Mouse (Mus musculus) ovary, postnatal 14 days (tissue): Measurements from ENCODE around the gene Pax3.

ENCODE experiments used
- DNase-seq: peaks from one replicate; pipeline ENCODE4 v3.0.0; 2022; ENCODE audit warnings: low spot score

Gene Pax3

DNA sequence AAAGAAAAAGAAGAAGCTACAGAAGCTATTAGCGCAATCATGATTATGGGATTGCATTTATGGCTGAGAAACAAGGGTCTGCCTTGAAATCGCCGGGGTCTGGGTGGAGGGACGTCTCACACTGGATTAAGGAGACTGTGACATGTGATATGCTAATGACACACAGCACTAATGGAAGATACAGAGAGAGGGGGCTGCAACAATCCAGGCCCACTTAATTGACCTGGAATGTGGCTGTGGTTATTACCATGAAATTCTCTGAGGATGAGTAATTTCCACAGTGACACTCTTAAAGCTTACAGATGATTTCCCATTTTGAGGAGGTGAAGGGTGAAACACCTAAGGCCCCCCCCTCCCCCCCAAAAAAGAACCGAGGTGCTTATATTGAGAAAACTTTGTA is 136.1 kb downstream of the Pax3 start:
- no peak for DNase-seq

DNA sequence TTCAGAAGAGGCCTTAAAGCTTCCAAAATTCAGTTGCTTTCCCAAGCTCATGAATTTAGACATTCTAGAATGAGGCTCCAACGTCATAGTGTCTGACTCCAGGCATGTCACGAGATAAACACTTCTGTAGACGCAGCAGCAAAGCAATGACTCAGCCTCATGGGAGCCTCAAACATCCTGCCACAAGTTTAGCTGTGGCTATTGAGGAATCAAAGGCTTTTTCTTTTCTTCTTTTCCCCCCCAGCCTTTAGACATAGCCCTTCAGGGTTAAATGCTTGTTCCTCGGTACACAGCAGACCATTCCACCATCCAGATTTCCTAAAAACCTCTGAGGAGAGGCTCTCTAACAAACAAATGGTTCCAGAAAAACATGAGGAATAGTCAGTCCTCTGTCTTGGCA is 139.0 kb downstream of the Pax3 start:
- no peak for DNase-seq

DNA sequence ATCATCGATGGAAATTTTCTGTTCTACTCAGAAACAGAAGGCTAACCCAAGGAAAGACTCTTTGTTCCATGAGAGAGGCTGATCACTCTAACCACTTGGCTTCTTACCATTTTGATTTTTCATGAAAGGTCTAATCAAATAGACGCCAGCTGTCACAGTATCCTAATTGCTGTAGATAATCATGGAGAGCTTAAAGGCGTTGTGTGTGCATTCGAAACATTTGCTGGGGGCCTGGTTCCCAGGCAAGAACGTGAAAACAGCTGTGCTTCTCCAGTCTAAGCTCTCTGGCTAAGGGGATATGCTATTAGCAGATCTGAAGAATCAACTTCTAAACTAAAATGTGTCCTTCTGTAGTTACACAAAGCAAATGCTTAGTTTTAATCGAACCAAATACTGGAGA is 143.3 kb downstream of the Pax3 start:
- no peak for DNase-seq
